Mouse (Mus musculus): ENCODE measurements at regions not wholly inside any gene's neighbourhood (a gene's known extent, or its start where the extent isn't known, plus 50 kb on each side); places are given as distances from the start of the nearest gene placed in this dataset.

- no peak for DNase-seq (ENCODE audit: low spot score)
These were observed 227.9 kb upstream of the Gpc5 start for GRCm38 (mm10) chr14:114864102-114864501.

- DNase-seq (ENCODE audit: low spot score), result no peak
These were observed 222.8 kb upstream of the Gpc5 start for GRCm38 (mm10) chr14:114869233-114869632.

GRCm38 (mm10) chr14:114875101-114875500, 216.9 kb upstream of the Gpc5 start:
- DNase-seq (ENCODE audit: low spot score), result no peak

DNA sequence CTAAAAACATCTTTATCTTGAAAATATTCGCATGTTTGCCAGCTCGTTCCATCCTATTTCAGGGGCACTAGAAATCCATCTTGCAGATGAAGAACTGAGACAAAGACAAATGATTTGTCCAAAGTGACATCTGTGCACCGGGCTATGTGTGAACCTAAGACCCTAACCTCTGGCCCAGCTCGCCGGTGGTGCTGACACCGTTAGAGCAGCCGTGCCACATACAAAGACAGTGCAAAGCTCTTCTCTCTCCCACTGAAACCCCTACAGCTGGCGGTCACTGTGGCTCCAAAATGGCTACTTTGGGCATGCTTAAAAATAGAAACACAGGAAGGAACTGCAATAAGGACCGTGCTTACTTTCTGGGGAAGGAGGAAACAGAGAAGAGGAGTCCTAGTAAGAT, 215.6 kb upstream of the Gpc5 start:
- no peak for DNase-seq (ENCODE audit: low spot score)

DNA sequence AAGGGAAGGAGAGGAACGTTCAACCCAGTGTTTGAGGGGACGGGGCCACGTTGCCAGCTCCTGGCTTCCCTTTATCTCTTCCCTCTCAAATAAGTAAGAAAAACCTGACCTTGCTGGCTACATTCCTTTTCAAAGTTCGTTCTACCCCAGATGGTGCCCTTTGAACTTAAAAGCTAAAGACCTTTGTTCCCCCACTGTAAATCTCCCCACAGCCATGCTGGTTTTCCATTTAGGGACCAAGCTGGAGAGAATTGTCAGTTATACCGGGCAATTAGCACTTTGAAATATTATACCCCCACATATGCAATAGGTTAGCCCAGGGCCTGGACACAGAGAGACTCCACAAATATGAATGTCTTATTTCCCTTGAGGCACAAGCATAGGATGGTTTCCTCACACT, 214.5 kb upstream of the Gpc5 start:
- DNase-seq (ENCODE audit: low spot score), result no peak

- no peak for DNase-seq (ENCODE audit: low spot score)
These were observed 211.7 kb upstream of the Gpc5 start for GRCm38 (mm10) chr14:114880291-114880690.

- DNase-seq (ENCODE audit: low spot score), result no peak
These were observed 187.9 kb upstream of the Gpc5 start for GRCm38 (mm10) chr14:114904109-114904508.

- DNase-seq (ENCODE audit: low spot score), result no peak
These were observed 179.7 kb upstream of the Gpc5 start for GRCm38 (mm10) chr14:114912271-114912670.

DNA sequence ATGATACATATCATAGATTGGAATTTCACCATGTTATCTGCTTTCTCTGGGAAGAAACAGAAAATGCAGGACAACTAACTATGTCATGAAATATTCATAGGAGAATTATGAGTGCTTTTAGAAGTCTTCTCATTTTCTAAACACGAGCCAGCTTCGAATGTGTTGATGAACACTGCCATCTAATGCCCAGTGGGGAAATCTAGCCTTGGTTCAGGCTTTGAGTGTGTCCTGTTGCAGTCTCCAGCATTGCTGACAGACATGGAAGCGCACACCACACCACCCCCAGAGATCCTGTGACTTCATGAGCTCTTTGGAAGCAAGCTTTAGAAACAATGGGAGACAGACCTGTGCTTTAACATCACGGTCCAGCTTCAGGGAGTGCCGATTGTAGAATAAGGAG, 178.8 kb upstream of the Gpc5 start:
- no peak for DNase-seq (ENCODE audit: low spot score)

DNA sequence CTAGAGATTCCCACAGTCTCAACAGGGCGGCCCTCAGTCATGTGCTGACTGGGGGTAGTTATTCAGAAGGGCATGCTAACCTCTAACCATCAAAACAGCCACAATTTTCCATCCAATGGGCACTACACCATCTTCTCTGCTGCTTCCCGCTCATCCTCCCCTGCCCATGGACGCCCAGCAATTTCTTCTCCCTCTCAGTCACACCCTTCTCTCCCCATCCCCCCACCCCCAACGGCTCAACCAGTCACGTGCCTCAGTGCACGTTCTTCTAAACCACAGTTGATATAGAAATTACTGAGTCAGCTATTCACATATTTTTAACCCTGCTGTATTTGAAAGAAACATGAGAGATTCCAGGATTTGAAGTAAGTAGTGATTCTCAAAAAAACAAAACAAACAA, 146.3 kb upstream of the Gpc5 start:
- no peak for DNase-seq (ENCODE audit: low spot score)

DNA sequence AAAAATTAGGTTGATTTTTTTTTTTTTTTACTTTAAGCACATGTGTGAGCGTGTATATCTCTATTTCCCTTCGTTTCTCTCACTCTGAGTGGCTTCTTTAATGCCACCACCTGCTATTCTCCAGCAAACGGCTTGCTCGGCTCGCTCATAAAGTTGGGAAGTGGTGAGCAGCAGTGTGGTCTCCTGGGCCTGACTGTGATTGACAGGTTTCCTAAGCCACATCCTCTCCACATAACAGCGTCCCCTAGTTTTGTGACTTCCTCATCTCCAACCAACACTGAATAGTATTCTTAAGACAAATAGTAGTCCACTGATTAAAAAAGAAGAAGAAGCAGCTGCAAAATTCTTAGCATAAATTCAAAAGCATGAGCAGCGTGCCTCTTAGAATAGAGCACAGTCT, 145.7 kb upstream of the Gpc5 start:
- no peak for DNase-seq (ENCODE audit: low spot score)

DNA sequence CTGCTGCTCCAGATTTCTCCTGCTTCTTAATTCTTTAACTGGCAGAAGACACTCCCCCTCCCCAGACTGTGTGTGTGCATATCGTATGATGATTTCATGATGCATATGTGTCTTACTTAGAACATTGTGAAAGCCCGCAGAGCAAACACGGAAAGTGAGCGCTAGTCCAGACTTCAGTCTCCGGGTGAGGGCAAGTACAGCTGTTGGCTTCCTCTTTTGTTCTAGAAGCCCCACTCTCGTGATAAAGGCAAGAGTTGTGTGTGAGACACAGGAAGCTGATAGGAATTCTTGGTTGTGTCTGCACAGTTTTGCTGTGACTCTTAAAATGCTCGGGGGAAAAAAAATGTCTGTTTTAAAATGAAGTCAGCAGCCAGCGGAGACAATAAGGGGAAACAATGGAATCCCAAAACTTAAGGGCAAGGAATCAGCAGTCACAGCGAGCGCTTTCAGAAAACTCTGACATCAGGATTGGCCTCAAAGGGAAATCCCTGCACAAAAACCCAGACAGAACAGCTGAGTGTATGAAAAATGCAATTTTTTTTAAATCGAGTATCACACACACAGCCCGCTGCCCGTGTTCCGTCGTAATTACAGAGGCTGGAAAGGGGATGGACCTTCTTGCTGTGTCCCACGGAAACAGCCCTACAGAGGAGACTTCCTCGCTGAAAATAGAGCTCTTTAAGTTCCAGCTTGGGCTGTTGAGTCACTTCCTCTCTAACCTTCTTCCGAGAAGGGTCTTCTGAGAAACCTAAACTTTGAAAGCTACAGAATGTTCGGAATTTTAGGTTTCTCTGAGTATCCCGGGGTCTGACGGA, 143.5 kb upstream of the Gpc5 start:
- no peak for DNase-seq (ENCODE audit: low spot score)

DNA sequence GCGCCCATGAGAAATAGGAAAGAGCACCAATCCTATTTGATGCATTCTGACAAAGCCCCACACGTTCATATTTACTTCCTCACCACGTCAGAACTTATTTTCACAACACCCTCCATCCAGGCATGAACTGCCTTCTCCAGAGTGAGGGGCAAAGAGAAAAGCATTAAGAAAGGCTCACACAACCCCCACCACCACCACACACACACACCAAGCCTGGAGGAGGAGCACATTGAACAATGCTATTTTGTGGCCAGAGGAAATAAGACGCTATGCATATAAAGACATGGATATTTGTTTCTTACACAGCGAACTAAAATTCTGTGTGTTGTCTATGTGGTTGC, 142.9 kb upstream of the Gpc5 start:
- no peak for DNase-seq (ENCODE audit: low spot score)

GRCm38 (mm10) chr14:114952280-114952679, 139.7 kb upstream of the Gpc5 start:
- DNase-seq (ENCODE audit: low spot score), result no peak

GRCm38 (mm10) chr14:114953070-114953665, 138.8 kb upstream of the Gpc5 start:
- DNase-seq (ENCODE audit: low spot score), result no peak

DNA sequence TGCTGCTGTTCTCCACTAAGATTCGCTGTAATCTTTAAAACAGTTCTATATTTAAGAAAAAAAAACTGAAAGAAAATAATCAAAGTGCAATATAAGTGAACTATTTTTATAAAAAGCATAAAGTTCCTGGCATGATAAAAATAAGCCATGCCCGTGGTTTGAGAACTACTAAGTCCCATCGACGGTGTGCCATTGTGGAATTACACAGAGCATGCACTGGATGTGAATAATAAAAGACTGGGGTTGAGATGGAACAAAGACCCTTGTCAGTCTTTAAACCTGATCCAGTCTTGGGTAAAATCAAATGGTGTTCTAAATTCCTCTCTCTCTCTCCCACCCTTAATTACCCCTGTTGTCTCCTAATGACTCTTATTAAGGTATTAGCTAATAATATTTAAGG, 137.7 kb upstream of the Gpc5 start:
- DNase-seq (ENCODE audit: low spot score), result no peak

GRCm38 (mm10) chr14:114955572-114955971, 136.4 kb upstream of the Gpc5 start:
- no peak for DNase-seq (ENCODE audit: low spot score)

- DNase-seq (ENCODE audit: low spot score), result no peak
These were observed 131.7 kb upstream of the Gpc5 start for GRCm38 (mm10) chr14:114960273-114960672.

DNA sequence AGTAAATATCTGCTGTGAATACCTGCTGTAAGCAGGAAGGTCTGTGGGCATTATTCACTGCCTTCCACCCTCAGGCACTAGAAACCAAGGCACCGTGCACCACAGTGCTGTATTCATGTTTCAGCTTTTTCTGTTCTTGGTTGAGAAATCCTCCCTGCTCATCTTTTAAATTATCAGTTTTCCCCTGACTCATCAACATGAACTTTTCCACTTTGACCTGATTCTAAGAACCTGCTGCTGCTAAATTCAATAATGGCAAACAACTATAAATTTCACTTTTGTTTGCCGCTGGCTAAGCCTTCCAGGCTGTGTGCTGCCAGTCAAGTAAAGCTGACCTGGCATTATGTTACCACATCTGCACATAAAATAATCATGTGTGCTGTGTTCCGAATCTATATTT, 126.1 kb upstream of the Gpc5 start:
- DNase-seq (ENCODE audit: low spot score), result no peak

- DNase-seq (ENCODE audit: low spot score), result no peak
These were observed 123.0 kb upstream of the Gpc5 start for GRCm38 (mm10) chr14:114969020-114969419.

DNA sequence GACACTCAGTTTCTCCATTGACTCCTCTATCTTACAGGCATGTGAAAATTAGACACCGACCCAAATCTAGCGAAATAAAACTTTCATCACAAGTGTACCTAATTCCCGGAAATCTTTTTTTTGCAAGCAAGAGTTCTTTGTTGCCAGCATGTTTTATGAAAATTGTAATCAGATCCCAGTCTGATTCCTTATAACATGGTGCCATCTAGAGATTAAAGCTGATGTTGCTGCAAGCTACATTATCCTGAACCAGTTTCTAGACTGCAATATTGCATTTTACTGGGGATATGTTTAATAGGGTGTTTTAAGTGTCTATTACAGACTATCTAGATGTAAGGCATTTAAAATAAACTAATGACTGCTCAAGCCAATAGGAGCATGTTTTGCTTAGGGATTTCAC, 110.9 kb upstream of the Gpc5 start:
- DNase-seq (ENCODE audit: low spot score), result no peak

DNA sequence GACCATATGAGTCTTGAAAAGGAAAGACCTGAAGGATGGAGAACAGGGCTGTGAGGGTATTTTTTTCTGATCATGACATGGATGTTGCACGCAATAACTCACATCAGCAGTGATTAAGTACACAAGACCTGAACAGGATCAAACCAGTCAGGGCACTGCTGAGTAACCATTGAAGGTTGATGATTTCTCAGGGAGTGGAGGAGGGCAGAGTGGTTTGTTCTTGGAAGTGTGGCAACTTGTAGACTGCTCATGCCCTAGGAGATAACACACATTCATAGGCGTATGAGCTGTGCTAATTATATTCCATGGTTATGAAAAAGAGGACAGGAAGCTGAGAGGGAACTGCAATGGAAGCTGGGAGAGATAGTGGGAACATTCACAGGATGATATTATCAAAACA, 88.8 kb upstream of the Gpc5 start:
- no peak for DNase-seq (ENCODE audit: low spot score)

DNA sequence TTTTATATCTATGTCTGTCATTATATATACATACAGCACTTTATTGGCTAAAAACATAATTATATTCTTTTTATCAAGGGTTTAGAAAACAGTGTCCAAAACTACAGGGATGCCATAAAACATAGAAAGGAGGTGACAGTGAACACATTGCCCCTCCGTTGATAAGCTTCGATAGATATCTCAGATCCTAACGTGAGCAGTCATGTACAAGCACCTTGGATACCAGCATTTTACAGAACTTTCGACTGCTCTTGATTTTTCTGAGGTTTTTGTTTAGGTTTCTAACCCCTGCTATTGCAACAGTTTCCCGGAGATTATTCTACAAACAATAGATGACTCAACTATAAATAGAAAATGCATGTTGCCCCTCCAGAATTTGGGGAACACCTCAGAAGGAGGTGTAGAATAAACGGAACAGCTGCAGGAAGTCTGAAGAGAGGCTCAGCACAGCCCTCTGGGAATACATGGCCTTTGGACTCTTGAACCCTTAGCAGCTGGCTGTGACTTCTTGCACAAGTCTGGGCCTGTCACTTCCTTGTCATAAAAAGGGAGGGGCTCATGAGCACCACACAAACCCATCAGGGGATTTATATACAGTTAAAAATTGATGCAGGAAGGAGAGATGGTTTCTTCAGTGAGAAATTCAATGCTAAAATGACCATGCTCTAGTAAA, 87.1 kb upstream of the Gpc5 start:
- DNase-seq (ENCODE audit: low spot score), result no peak

DNA sequence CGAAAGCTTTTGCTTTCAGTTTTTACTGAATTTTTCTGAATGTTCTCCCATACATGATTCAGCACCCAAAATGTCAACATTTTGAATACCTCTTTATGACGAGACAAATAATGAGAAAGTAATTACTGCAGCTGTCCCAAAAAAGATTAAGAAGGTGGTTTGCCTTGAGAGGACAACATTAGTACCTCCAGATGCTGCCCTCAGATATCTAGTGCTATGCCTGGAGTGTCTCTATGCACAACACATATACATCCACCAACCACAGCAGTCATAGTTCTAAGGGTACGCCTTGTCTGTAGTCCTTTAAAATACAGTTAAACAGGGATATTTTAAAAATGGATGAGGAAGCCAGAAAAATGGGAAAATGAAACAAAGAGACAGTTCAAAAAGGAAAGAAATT, 81.1 kb upstream of the Gpc5 start:
- no peak for DNase-seq (ENCODE audit: low spot score)

Measured in c-Kit-positive CD71-positive TER-119-positive erythroid progenitor cells, embryonic 14.5 days (primary cell).